Mouse (Mus musculus) thymus, postnatal 36 days (tissue): ENCODE data around the gene Slc25a44.
A peak's percentile ranks its signal among the peaks of the same experiment; 100 is the strongest.
"Not testable (repeated sequence)": the region's sequence is repeated elsewhere in the genome, so short reads cannot be mapped to it uniquely, and the experiment has no call there.

Experiments
- DNase-seq, 2 experiments: peaks; one replicate each; pipeline ENCODE4 v3.0.0; 2022; ENCODE audit warnings: mixed read lengths in 2 of 2

The Slc25a44 gene

DNA sequence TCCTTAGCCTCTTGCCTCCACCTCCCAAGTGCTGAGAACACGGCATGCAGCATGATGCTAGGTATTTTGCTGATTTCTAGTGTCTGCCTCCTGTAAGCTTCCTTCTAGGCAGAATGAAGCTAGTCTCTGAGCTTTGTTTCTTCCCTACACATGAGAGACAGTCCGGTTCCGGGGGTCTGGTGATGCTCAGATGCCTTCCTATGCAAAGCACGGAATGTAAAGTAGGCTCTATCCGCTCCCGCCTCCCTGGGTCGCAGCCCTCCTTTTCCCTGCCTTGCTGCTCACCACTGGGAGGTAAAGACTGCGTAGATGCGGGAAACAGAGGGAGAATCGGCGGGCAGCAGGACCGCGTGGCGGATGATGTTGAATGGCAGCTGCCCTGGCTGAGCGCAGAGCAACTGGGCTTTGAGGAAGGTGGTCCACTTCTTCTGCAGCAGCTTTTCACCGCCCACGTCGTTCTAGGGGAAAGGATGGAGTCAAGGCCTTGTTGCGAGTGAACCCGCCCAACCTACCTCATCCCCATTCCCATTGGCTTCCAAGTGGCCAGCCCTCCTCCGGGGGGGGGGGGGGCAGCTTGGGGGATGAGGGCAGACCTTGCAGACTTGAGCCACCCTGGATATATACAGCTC is 24.6 kb upstream of the Slc25a44 start:
- DNase-seq = no peak

DNA sequence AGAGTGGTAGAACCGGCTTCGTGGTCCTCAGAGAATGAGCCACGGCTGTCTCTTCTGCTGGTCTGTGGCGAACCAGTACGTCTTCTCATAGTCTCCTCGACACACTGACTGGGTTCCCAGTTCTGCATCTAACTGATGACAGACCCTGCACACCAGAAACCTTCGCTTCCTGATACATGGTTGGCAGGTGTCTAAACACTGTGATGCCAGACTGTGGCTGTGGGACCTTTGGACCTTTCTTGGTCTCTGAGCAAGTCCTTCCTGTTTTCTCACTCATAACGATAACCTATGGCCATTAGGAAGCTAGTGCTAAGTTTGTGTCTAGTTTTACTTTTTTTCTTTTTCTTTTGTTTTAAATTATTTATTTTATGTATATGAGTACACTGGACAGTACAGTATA is 23.5 kb upstream of the Slc25a44 start:
- DNase-seq = no peak

- no peak for DNase-seq
Observed at GRCm38 (mm10) chr3:88447676-88448183, 22.8 kb upstream of the Slc25a44 start.

- DNase-seq = no peak
Observed at GRCm38 (mm10) chr3:88446471-88447123, 21.7 kb upstream of the Slc25a44 start.

- no peak for DNase-seq
Observed at GRCm38 (mm10) chr3:88442888-88443287, 17.9 kb upstream of the Slc25a44 start.

DNA sequence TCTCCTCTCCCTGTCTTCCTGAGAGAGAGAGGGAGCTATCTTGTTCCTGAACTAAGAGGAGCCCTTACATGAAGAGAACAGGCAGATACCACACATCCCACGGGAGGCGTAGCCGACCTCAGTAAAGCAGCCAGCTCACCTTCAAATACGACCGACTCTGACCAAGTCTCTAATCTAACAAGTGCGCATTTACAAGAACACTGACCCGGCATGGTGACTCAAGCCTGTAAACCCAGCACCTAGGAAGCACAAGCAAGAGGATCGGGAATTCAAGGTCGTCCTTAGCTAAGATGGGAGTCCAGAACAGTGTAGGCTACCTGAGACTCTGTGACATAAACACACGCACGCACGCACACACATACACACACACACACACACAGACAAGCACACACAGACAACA is 17.5 kb upstream of the Slc25a44 start:
- DNase-seq = no peak

GRCm38 (mm10) chr3:88440500-88441381 is 15.8 kb upstream of the Slc25a44 start:
- peak; percentile 54 to 55 for DNase-seq

- DNase-seq = no peak
Observed at GRCm38 (mm10) chr3:88439582-88439981, 14.6 kb upstream of the Slc25a44 start.

- no peak for DNase-seq
Observed at GRCm38 (mm10) chr3:88437454-88437853, 12.5 kb upstream of the Slc25a44 start.

- no peak for DNase-seq
Observed at GRCm38 (mm10) chr3:88436395-88437201, 11.7 kb upstream of the Slc25a44 start.

DNA sequence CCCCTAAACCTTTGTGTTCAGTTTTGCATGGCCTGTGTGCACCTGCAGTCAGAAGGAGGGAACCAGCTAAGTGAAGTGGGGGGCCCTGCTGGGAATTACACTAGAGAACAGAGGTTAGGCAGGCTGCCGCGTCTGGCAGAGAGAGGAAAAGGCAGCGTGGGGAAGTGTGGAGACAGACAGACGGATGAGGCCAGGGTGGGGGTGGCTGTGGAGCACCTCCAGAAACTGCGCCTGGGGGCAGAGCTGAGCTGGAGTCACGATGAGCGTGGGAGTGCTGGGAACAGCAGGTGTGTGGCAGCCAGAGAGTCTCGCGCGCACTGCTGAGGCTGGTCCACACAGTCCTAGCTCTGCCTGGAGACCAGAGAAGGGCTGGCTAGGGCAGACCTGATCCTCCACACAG is 10.6 kb upstream of the Slc25a44 start:
- no peak for DNase-seq

GRCm38 (mm10) chr3:88428639-88429038 is 3.7 kb upstream of the Slc25a44 start:
- DNase-seq = not testable (repeated sequence)

- DNase-seq = no peak
Observed at GRCm38 (mm10) chr3:88427342-88427905, 2.5 kb upstream of the Slc25a44 start.

DNA sequence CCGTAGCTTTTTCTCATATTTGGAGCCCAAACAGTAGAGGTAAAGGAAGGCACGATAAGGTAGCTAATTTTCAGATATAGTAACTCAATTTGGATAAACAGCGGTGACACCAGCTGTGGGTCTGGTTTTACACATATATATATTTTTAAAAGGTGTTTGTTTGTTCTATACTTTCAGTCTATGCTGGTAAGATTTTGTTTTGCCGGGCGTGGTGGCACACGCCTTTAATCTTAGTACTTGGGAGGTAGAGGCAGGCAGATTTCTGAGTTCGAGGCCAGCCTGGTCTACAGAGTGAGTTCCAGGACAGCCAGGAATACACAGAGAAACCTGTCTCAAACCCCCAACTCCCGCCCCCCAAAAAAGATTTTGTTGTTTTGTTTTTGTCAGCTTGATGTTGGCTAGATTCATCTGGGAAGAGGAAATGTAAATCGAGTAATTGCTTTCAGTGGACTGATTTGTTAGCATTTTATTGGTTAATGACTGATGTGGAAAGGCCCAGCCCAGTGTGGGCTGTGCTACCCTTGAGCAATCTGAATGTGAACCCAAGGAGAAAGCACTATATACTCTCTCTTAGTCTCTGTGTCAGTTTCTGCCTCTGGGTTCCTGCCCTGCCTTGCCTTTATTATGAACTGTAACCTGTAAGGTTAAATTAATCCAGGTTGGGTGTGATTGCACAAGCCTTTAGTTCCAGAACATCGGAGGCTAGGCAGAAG is 925 bp upstream of the Slc25a44 start:
- DNase-seq = no peak

GRCm38 (mm10) chr3:88425330-88425689 is 371 bp upstream of the Slc25a44 start:
- DNase-seq = no peak

DNA sequence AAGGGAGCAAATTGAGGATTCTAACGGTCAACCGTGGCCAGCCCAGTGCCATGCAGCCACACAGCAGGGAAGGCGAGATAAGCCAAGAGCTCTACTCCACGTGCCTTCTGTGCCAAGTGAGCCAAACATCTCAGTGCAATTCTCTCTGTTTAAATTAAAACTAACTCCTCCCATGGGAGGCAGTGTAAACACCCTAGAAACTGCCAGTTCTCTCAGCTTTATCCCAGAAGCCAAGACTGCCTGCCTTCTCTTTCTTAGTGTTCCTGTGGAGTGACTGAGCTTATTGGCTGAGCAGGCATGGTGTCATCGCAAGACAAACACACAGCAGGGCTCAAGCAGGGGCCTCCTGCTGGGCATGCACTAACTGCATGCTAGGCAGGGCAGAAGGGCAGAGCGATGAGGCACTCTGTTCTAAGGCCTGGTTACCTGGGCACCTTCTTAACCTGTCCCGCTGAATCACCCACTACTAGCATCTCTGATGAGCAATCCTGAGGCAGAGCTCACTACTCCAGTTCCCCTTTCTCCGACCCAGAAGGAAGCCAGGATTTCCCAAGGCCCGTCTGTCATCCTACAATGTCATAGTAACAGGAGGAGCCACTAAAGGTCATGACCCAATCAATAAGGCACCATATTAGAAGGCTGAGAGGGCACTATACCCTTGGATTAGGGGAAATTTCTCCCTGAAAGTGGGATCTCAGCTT is 2.8 kb downstream of the Slc25a44 start:
- DNase-seq = no peak

GRCm38 (mm10) chr3:88420771-88421170 is 4.2 kb downstream of the Slc25a44 start:
- no peak for DNase-seq

DNA sequence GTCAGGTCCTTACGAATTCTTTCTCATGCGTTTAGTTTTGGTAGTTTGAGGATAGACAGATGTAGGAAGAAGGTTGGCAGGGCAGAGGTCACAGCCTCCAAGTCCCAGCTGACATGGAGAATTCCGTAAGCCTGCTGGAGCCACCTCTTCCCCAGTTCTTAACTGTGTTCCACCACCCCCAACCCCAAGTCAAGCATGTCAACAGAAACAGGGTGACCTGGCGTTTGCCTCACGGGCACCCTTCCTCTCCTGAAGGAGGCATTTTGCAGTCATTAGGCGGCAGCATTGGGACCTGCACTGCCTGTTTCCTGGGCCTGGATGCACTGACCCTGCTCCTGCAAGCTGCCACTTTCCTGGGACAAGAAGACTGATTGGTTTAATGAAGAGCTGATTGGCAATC is 6.9 kb downstream of the Slc25a44 start:
- no peak for DNase-seq

DNA sequence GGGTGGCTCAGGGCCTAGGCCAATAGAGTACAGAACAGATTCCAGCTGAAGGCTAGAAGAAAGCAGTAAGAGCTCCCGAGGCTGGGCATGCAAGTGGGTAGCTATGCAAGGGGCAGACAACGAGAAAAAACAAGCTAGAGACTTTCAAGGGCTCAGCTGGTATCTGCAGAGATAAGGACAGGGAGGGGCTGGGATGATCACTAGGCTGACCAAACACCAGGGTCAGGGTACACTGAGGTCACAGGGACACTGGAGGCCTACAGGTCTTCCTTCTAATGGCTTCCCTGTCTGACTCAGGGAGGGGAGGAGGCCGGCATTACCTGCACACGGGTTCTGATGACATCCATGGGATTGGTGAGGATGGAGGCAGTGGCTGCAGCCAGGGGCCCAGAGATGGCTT is 9.3 kb downstream of the Slc25a44 start:
- no peak for DNase-seq

- no peak for DNase-seq
Observed at GRCm38 (mm10) chr3:88412636-88413035, 12.3 kb downstream of the Slc25a44 start.

- DNase-seq = no peak
Observed at GRCm38 (mm10) chr3:88411681-88412080, 13.3 kb downstream of the Slc25a44 start.
